Mouse (Mus musculus) heart, postnatal 0 days (tissue): ENCODE data around the gene Itgae.

ENCODE experiments used
- CTCF ChIP-seq: IDR thresholded peaks from 2 replicates; pipeline ENCODE4 v1.5.1; 2016; ENCODE audit warnings: antibody characterized with exemption, control low read depth, low read depth
- EP300 ChIP-seq: IDR thresholded peaks from 2 replicates; pipeline ENCODE4 v1.6.1; 2016; ENCODE audit warnings: antibody characterized with exemption, low read depth

- no peak for TF ChIP-seq CTCF
- no peak for TF ChIP-seq EP300
Observed at GRCm38 (mm10) chr11:73161616-73162015, 71.2 kb downstream of the Itgae start.
